Mouse (Mus musculus) brain, embryonic 14.5 days (tissue): ENCODE results near the gene G430095P16Rik.

ENCODE experiments used
- CTCF ChIP-seq: fragments of 200-500 bp; IDR thresholded peaks from 2 replicates; pipeline ENCODE4 v1.5.1; 2012; ENCODE audit warnings: inconsistent platforms, mild to moderate bottlenecking, moderate library complexity, borderline replicate concordance; ENCODE audit not compliant: insufficient read depth, insufficient read length; ENCODE audit errors: extremely low read depth
- POLR2A ChIP-seq: fragments of 200-500 bp; IDR thresholded peaks from 2 replicates; pipeline ENCODE4 v1.6.1; 2012; ENCODE audit warnings: mild to moderate bottlenecking, inconsistent platforms, borderline replicate concordance; ENCODE audit not compliant: poor library complexity, insufficient read depth, insufficient read length, severe bottlenecking; ENCODE audit errors: extremely low read depth

DNA sequence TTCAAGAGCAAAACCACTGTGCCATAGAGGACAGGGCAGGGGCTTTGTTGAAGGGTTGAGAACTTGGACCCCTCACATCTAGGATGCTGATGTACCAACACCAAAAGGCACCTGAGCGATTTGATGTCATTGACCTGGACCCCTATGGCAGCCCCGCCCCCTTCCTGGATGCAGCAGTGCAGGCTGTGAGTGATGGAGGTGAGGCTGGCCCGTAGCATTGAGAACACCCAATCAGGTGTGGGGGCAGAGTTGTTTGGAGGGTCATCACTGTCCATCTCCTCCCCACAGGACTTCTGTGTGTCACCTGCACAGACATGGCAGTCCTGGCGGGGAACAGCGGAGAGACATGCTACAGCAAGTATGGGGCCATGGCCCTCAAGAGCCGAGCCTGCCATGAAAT, 27.7 kb upstream of the G430095P16Rik start:
- no peak for TF ChIP-seq CTCF
- TF ChIP-seq POLR2A = no peak
